Mouse (Mus musculus) CH12.LX (cell line): ENCODE measurements around the gene Gm12216. TPM values are rescaled to one million over a fixed set of nuclear protein-coding genes. Genes with fewer than 3 reads are reported as not detected.

Experiments
- DNase-seq: peaks from one replicate; pipeline ENCODE4 v3.0.0-alpha.2; 2013; ENCODE audit errors: extremely low read depth
- H3K27ac ChIP-seq: 2 replicates; pipeline ENCODE4 v1.5.1; 2012; ENCODE audit warnings: low read depth, mild to moderate bottlenecking, control low read depth, moderate library complexity; ENCODE audit not compliant: insufficient read depth
- H3K27me3 ChIP-seq: replicated peaks from 2 replicates; pipeline ENCODE3; 2012; ENCODE audit warnings: inconsistent platforms
- H3K36me3 ChIP-seq, 2 experiments: replicated peaks in 1 of 2; 2 replicates each; pipeline versions ENCODE3 to v1.6.1; 2012; ENCODE audit warnings: inconsistent platforms in 1 of 2, low read length in 1 of 2, mild to moderate bottlenecking in 1 of 2, mixed read lengths in 1 of 2, moderate library complexity in 1 of 2; ENCODE audit not compliant: control insufficient read depth in 1 of 2, insufficient read depth in 1 of 2
- H3K4me1 ChIP-seq, 2 experiments: 2 replicates each; pipeline ENCODE4 v1.6.1; 2012; ENCODE audit warnings: inconsistent platforms in 1 of 2, moderate library complexity in 1 of 2; ENCODE audit not compliant: insufficient read depth in 2 of 2, control insufficient read depth in 1 of 2
- H3K4me2 ChIP-seq: 2 replicates; pipeline ENCODE4 v1.6.1; 2012; ENCODE audit warnings: low read depth, mild to moderate bottlenecking, control low read depth; ENCODE audit not compliant: poor library complexity, insufficient read depth, severe bottlenecking
- H3K4me3 ChIP-seq, 3 experiments: fragments of 150-350 bp in 1 of 3; sonication (generic) in 1 of 3; replicated peaks in 1 of 3; 2 replicates each; pipeline versions ENCODE3 to v1.5.1; 2011 to 2012; ENCODE audit warnings: low read depth in 2 of 3, low read length in 2 of 3, mild to moderate bottlenecking in 2 of 3, moderate library complexity in 2 of 3, control low read depth in 1 of 3, improper control_type of control experiment in 1 of 3, inconsistent platforms in 1 of 3, mixed read lengths in 1 of 3; ENCODE audit not compliant: poor library complexity in 1 of 3
- H3K79me2 ChIP-seq: replicated peaks from 2 replicates; pipeline ENCODE4 v1.6.1; 2012; ENCODE audit warnings: mild to moderate bottlenecking, moderate library complexity; ENCODE audit not compliant: control insufficient read depth, poor library complexity, insufficient read depth, severe bottlenecking; ENCODE audit errors: extremely low read depth
- H3K9ac ChIP-seq: 2 replicates; pipeline ENCODE4 v1.6.1; 2012; ENCODE audit warnings: low read depth, mild to moderate bottlenecking, control low read depth, moderate library complexity; ENCODE audit not compliant: insufficient read depth
- H3K9me3 ChIP-seq: replicated peaks from 2 replicates; pipeline ENCODE3; 2012; ENCODE audit warnings: low read length, inconsistent platforms, mixed read lengths
- CHD1 ChIP-seq: IDR thresholded peaks from 2 replicates; pipeline ENCODE4 v1.6.1; 2012; ENCODE audit warnings: low read depth, low read length, improper control_type of control experiment, inconsistent platforms
- CHD2 ChIP-seq: IDR thresholded peaks from 2 replicates; pipeline ENCODE4 v1.6.1; 2011; ENCODE audit warnings: low read length, improper control_type of control experiment
- CTCF ChIP-seq, 2 experiments: IDR thresholded peaks in 1 of 2; conservative IDR thresholded peaks in 1 of 2; 2 replicates each; pipeline ENCODE4 v1.5.1; 2011 to 2012; ENCODE audit warnings: low read depth in 2 of 2, low read length in 2 of 2, improper control_type of control experiment in 1 of 2, inconsistent platforms in 1 of 2, mild to moderate bottlenecking in 1 of 2, moderate library complexity in 1 of 2
- E2F4 ChIP-seq: IDR thresholded peaks from 2 replicates; pipeline ENCODE4 v1.6.1; 2011; ENCODE audit warnings: low read depth, low read length, improper control_type of control experiment; ENCODE audit not compliant: insufficient replicate concordance
- ELF1 ChIP-seq: IDR thresholded peaks from 2 replicates; pipeline ENCODE4 v1.6.1; 2014; ENCODE audit warnings: low read depth, mild to moderate bottlenecking, inconsistent platforms, low read length, improper control_type of control experiment
- HCFC1 ChIP-seq: IDR thresholded peaks from 2 replicates; pipeline ENCODE4 v1.6.1; 2012; ENCODE audit warnings: low read depth, mild to moderate bottlenecking, inconsistent platforms, low read length, improper control_type of control experiment
- IRF4 ChIP-seq: IDR thresholded peaks from 2 replicates; pipeline ENCODE4 v1.6.1; 2014; ENCODE audit warnings: low read depth, mild to moderate bottlenecking, inconsistent platforms, low read length, improper control_type of control experiment
- JUND ChIP-seq: conservative IDR thresholded peaks from 2 replicates; pipeline ENCODE4 v1.6.1; 2011; ENCODE audit warnings: low read depth, low read length, improper control_type of control experiment
- MAX ChIP-seq: IDR thresholded peaks from 2 replicates; pipeline ENCODE4 v1.6.1; 2011; ENCODE audit warnings: low read length, improper control_type of control experiment
- NELFE ChIP-seq: IDR thresholded peaks from 2 replicates; pipeline ENCODE4 v1.6.1; 2011; ENCODE audit warnings: low read depth, low read length, improper control_type of control experiment
- NRF1 ChIP-seq: IDR thresholded peaks from 2 replicates; pipeline ENCODE4 v1.6.1; 2014; ENCODE audit warnings: low read depth, mild to moderate bottlenecking, inconsistent platforms, low read length, improper control_type of control experiment, moderate library complexity
- PAX5 ChIP-seq: IDR thresholded peaks from 2 replicates; pipeline ENCODE4 v1.6.1; 2012; ENCODE audit warnings: low read length, inconsistent platforms, mixed read lengths
- POLR2AphosphoS2 ChIP-seq: IDR thresholded peaks from 2 replicates; pipeline ENCODE4 v1.6.1; 2011; ENCODE audit warnings: low read depth, low read length, improper control_type of control experiment
- TBP ChIP-seq: conservative IDR thresholded peaks from 2 replicates; pipeline ENCODE4 v1.6.1; 2011; ENCODE audit warnings: low read depth, low read length, improper control_type of control experiment
- TCF12 ChIP-seq: IDR thresholded peaks from 2 replicates; pipeline ENCODE4 v1.6.1; 2014; ENCODE audit warnings: low read depth, mild to moderate bottlenecking, inconsistent platforms, low read length, improper control_type of control experiment
- USF1 ChIP-seq: IDR thresholded peaks from 2 replicates; pipeline ENCODE4 v1.6.1; 2014; ENCODE audit warnings: low read depth, mild to moderate bottlenecking, inconsistent platforms, low read length, improper control_type of control experiment
- USF2 ChIP-seq: conservative IDR thresholded peaks from 2 replicates; pipeline ENCODE4 v1.6.1; 2011; ENCODE audit warnings: low read depth, low read length, improper control_type of control experiment
- ZC3H11A ChIP-seq: IDR thresholded peaks from 2 replicates; pipeline ENCODE4 v1.6.1; 2012; ENCODE audit warnings: low read depth, mild to moderate bottlenecking, inconsistent platforms, low read length, improper control_type of control experiment
- ZKSCAN1 ChIP-seq: IDR thresholded peaks from 2 replicates; pipeline ENCODE4 v1.6.1; 2012; ENCODE audit warnings: low read depth, inconsistent platforms, low read length, improper control_type of control experiment, borderline replicate concordance
- dilution Hi-C: fragments of 300-500 bp; cut with MboI; formaldehyde crosslinking; loops from 2 replicates; pipeline ENCODE4 v1.14.3; 2020; ENCODE audit warnings: low sequenced_read_pairs; ENCODE audit not compliant: extremely low pct_unique_long_range_greater_than_20kb, extremely low pct_ligation_motif_present
- in situ Hi-C: fragments of 300-500 bp; cut with MboI; formaldehyde crosslinking; loops from 3 replicates; pipeline ENCODE4 v1.14.3; 2019; ENCODE audit warnings: low sequenced_read_pairs, low pct_ligation_motif_present, low pct_unique_long_range_greater_than_20kb, mixed read lengths
- polyA plus RNA-seq: library from polyadenylated mRNA; unstranded; fragments of >175 nt; gene quantifications from 2 replicates; pipeline ENCODE4 v1.2.1, GENCODE M21; 2012; ENCODE audit warnings: low read depth; ENCODE audit not compliant: insufficient read length
- total RNA-seq, 2 experiments: library from RNA; depleted of rRNA; stranded (reverse); fragments of 300-350 nt in 1 of 2; fragments of >200 nt in 1 of 2; gene quantifications; 2 replicates each; pipeline ENCODE4 v1.2.3; 2012 to 2014

The Gm12216 gene
- total and polyA plus RNA-seq, 3 experiments, result 0.56 to 2.7 (median 0.77) TPM

- in situ Hi-C loops (loop anchor here (5.0 kb wide), 1 partner anchor 34 kb away; no protein-coding TSS in a partner anchor), dilution Hi-C loops (no loop called here)
- no peak for TF ChIP-seq MAX
- TF ChIP-seq PAX5, result no peak
- no peak for TF ChIP-seq CHD1
- TF ChIP-seq HCFC1, result no peak
- TF ChIP-seq NELFE, result no peak
- no peak for TF ChIP-seq ZKSCAN1
- no peak for TF ChIP-seq USF2
- TF ChIP-seq ZC3H11A, result no peak
- TF ChIP-seq JUND, result no peak
- TF ChIP-seq IRF4, result no peak
- no peak for TF ChIP-seq E2F4
- no peak for TF ChIP-seq POLR2AphosphoS2
- TF ChIP-seq ELF1, result no peak
- TF ChIP-seq TCF12, result no peak
- TF ChIP-seq NRF1, result no peak
- H3K4me1 ChIP-seq, result peaks cover 47 to 73% of the 10 kb centered on the region in 2 experiments
- no peak overlapping the region for H3K4me3 ChIP-seq
- no peak for DNase-seq
- H3K9ac ChIP-seq, result no peak overlapping the region
- H3K79me2 ChIP-seq, result no peaks in the 10 kb centered on the region
- H3K4me2 ChIP-seq, result 0 out of 2 replicates have a peak overlapping the region, but pooled peaks have one; percentile 18
- H3K27ac ChIP-seq, result peak overlapping the region; percentile 91
- no peaks in the 10 kb centered on the region for H3K9me3 ChIP-seq
- H3K27me3 ChIP-seq, result no peaks in the 10 kb centered on the region
- H3K36me3 ChIP-seq, result no peaks in the 10 kb centered on the region
Observed at GRCm38 (mm10) chr11:53796409-53797151, 62.5 kb downstream of the Gm12216 start.

GRCm38 (mm10) chr11:53795813-53796212 is 63.2 kb downstream of the Gm12216 start:
- Histone ChIP-seq H3K27me3 (no peaks in the 10 kb centered on the region), H3K4me3 (no peak overlapping the region), H3K27ac (peak overlapping the region; percentile 91), H3K36me3 (no peaks in the 10 kb centered on the region), H3K4me1 (peaks cover 44 to 66% of the 10 kb centered on the region in 2 experiments), H3K9ac (peak overlapping the region; percentile 13; the same call in 1 of the 2 replicates), H3K4me2 (peak overlapping the region; percentile 62; the same call in 1 of the 2 replicates), H3K79me2 (no peaks in the 10 kb centered on the region), H3K9me3 (no peaks in the 10 kb centered on the region)
- TF ChIP-seq POLR2AphosphoS2, result no peak
- peak; percentile 8; the same call in 1 of the 2 replicates for TF ChIP-seq CHD2
- TF ChIP-seq NELFE, result no peak
- no peak for TF ChIP-seq USF2
- TF ChIP-seq TBP, result no peak
- no peak for TF ChIP-seq CTCF (conservative IDR thresholded peaks at IDR 0.05 in 1 of 2, IDR thresholded peaks at IDR 0.05 in 1 of 2; ENCODE audit: low read depth in 2 of 2, low read length in 2 of 2)
- TF ChIP-seq USF1, result peak; percentile 15; the same call in 1 of the 2 replicates
- no peak for TF ChIP-seq E2F4
- in situ Hi-C loops, result loop anchor here (5.0 kb wide), 1 partner anchor 34 kb away; no protein-coding TSS in a partner anchor
- dilution Hi-C loops, result no loop called here
- no peak for DNase-seq
